Mouse (Mus musculus) G1E-ER4 (cell line): Measurements from ENCODE around the gene Gm10647. TPM values are rescaled to one million over a fixed set of nuclear protein-coding genes. Genes with fewer than 3 reads are reported as not detected.

ENCODE experiments used
- GATA1 ChIP-seq: IDR thresholded peaks from one replicate; pipeline ENCODE4 v1.8.0; 2012; ENCODE audit warnings: low read length, inconsistent platforms
- polyA plus RNA-seq: library from polyadenylated mRNA; stranded (reverse); fragments of >175 nt; gene quantifications from 2 replicates; pipeline ENCODE4 v1.2.3, GENCODE M21; 2012

Gene Gm10647
- polyA plus RNA-seq, 1 experiment: not detected

DNA sequence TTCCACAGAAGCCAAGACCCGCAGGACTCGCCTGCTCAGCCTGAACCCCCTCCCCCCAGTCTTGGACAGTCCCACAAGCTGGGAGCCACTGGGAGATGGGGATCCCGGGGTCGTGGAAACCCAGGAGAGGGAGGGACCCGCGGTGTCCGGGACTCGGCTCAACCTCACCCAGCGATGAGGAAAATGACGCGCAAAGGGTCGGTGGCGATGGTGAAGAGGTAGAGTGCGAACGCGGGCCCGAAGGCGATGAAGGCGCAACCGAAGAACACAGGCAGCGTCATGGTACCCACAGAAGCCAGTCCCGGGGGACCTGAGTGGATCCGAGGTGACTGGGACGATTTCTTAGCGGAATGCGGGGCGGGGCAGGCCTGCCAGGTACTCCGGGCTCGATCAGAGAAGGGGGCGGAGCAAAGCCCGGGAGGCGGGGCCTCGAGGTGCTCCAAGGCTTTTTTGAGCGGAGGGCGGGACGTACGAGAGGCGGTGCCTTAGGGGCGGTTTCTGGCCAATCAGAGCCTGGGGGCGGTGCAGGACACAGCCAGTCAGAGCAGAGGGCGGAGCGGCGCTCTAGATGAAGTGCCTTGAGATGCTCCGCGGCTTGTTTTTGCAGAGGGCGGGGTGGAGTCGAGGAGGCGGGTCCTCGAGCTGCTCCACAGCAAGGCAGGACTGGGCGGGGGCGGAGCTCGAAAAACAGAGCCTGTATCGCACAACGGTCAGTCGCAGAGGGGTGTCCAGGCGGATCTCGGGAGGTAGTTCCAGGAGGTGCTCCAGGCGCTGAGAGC, 37.7 kb downstream of the Gm10647 start, which contains the start of gene Aph1c:
TSS of gene Aph1c (minus strand) at position 409 of the 779 bp plus-strand sequence.
- TF ChIP-seq GATA1: no peak

GRCm38 (mm10) chr9:66835097-66835480, 38.2 kb downstream of the Gm10647 start:
- TF ChIP-seq GATA1: no peak

- no peak for TF ChIP-seq GATA1
Observed at GRCm38 (mm10) chr9:66846822-66847221, 50.0 kb downstream of the Gm10647 start.

Other genes with a start within 250 kb of the Gm10647 start
- 14.6 and 18.3 TPM in 2 replicates for gene Usp3, start 203.9 kb upstream of the Gm10647 start, polyA plus RNA-seq
- not detected in 2 replicates for gene Car12, start 83.4 kb upstream of the Gm10647 start, polyA plus RNA-seq
- 0.04 and 0.05 TPM in 2 replicates for gene Aph1b, start 1.5 kb upstream of the Gm10647 start, polyA plus RNA-seq
- 0.01 TPM in 1 of 2 replicates, not detected in the other for gene Aph1c, start 37.7 kb downstream of the Gm10647 start, polyA plus RNA-seq
- 3.2 and 4.2 TPM in 2 replicates for gene Rab8b, start 122.6 kb downstream of the Gm10647 start, polyA plus RNA-seq
- 160 and 172 TPM in 2 replicates for gene Rps27l, start 149.0 kb downstream of the Gm10647 start, polyA plus RNA-seq
- 5.3 and 7.4 TPM in 2 replicates for gene Lactb, start 178.4 kb downstream of the Gm10647 start, polyA plus RNA-seq